Mouse (Mus musculus): Measurements from ENCODE around the gene Olfr955. TPM values are rescaled to one million over a fixed set of nuclear protein-coding genes. Genes with fewer than 3 reads are reported as not detected.

The Olfr955 gene
- not detected in 2 replicates for polyA plus RNA-seq (2014; fragmentation: Nextera tagmentation; extraction: Ambion mirVana)

- no peaks in the 10 kb centered on the region for H3K36me3 ChIP-seq (ENCODE audit: control insufficient read depth, insufficient read depth, low read length)
- no peak for ATAC-seq (ENCODE audit: low FRiP score, low TSS enrichment)
- H3K4me1 ChIP-seq (ENCODE audit: control insufficient read depth, insufficient read depth, low read length) = no peaks in the 10 kb centered on the region
- no peak within 1 kb of the TSS for H3K9ac ChIP-seq (replicated peaks; ENCODE audit: low read length)
- no peak within 1 kb of the TSS for H3K27ac ChIP-seq (replicated peaks; ENCODE audit: low read depth, low read length)
- H3K9me3 ChIP-seq (ENCODE audit: control insufficient read depth, low read length) = no peaks in the 10 kb centered on the region
- no peaks in the 10 kb centered on the region for H3K27me3 ChIP-seq (ENCODE audit: control insufficient read depth, insufficient read depth, low read length)
- DNase-seq = no peak
- 46% methylated on average over 1 of the region's 1 CpGs for WGBS
- no peak within 1 kb of the TSS for H3K4me2 ChIP-seq (ENCODE audit: low read length)
- no peak within 1 kb of the TSS for H3K4me3 ChIP-seq (replicated peaks; ENCODE audit: low read depth, low read length)
Observed at GRCm38 (mm10) chr9:39471844-39472243, at the start of gene Olfr955. Olfr955 (minus strand) TSS chr9:39471944.

- Histone ChIP-seq H3K4me3 (replicated peaks; ENCODE audit: low read depth, low read length) (no peak overlapping the region), H3K4me2 (ENCODE audit: low read length) (no peak overlapping the region), H3K27ac (replicated peaks; ENCODE audit: low read depth, low read length) (no peak overlapping the region), H3K36me3 (ENCODE audit: control insufficient read depth, insufficient read depth, low read length) (no peaks in the 10 kb centered on the region), H3K27me3 (ENCODE audit: control insufficient read depth, insufficient read depth, low read length) (no peaks in the 10 kb centered on the region), H3K4me1 (ENCODE audit: control insufficient read depth, insufficient read depth, low read length) (no peaks in the 10 kb centered on the region), H3K9ac (replicated peaks; ENCODE audit: low read length) (no peak overlapping the region), H3K9me3 (ENCODE audit: control insufficient read depth, low read length) (no peaks in the 10 kb centered on the region)
- ATAC-seq (ENCODE audit: low FRiP score, low TSS enrichment) (no peak), DNase-seq (no peak)
Observed at GRCm38 (mm10) chr9:39518595-39518994, 46.9 kb upstream of the Olfr955 start.

- no peak within 1 kb of the TSS for H3K4me3 ChIP-seq (replicated peaks; ENCODE audit: low read depth, low read length)
- H3K4me1 ChIP-seq (ENCODE audit: control insufficient read depth, insufficient read depth, low read length) = no peaks in the 10 kb centered on the region
- ATAC-seq (ENCODE audit: low FRiP score, low TSS enrichment) = no peak
- no peak within 1 kb of the TSS for H3K27ac ChIP-seq (replicated peaks; ENCODE audit: low read depth, low read length)
- DNase-seq = no peak
- 86% methylated on average over 3 of the region's 3 CpGs for WGBS
- no peaks in the 10 kb centered on the region for H3K27me3 ChIP-seq (ENCODE audit: control insufficient read depth, insufficient read depth, low read length)
- no peak within 1 kb of the TSS for H3K9ac ChIP-seq (replicated peaks; ENCODE audit: low read length)
- no peaks in the 10 kb centered on the region for H3K36me3 ChIP-seq (ENCODE audit: control insufficient read depth, insufficient read depth, low read length)
- H3K4me2 ChIP-seq (ENCODE audit: low read length) = no peak within 1 kb of the TSS
- no peaks in the 10 kb centered on the region for H3K9me3 ChIP-seq (ENCODE audit: control insufficient read depth, low read length)
Observed at GRCm38 (mm10) chr9:39515531-39515930, 43.8 kb upstream of the Olfr955 start, which contains the start of gene Olfr957. Olfr957 (minus strand) TSS chr9:39515809.

- 77% methylated on average over 9 of the region's 9 CpGs for WGBS
- Histone ChIP-seq H3K27me3 (ENCODE audit: control insufficient read depth, insufficient read depth, low read length) (no peaks in the 10 kb centered on the region), H3K4me2 (ENCODE audit: low read length) (no peak overlapping the region), H3K27ac (replicated peaks; ENCODE audit: low read depth, low read length) (no peak overlapping the region), H3K4me3 (replicated peaks; ENCODE audit: low read depth, low read length) (no peak overlapping the region), H3K9ac (replicated peaks; ENCODE audit: low read length) (0 out of 2 replicates have a peak overlapping the region, but pooled peaks have one; percentile 9), H3K9me3 (ENCODE audit: control insufficient read depth, low read length) (no peaks in the 10 kb centered on the region), H3K36me3 (ENCODE audit: control insufficient read depth, insufficient read depth, low read length) (no peaks in the 10 kb centered on the region), H3K4me1 (ENCODE audit: control insufficient read depth, insufficient read depth, low read length) (no peaks in the 10 kb centered on the region)
- ATAC-seq (ENCODE audit: low FRiP score, low TSS enrichment) = no peak
- DNase-seq = no peak
Observed at GRCm38 (mm10) chr9:39509412-39509811, 37.7 kb upstream of the Olfr955 start.

- Histone ChIP-seq H3K4me3 (replicated peaks; ENCODE audit: low read depth, low read length) (no peak overlapping the region), H3K27ac (replicated peaks; ENCODE audit: low read depth, low read length) (no peak overlapping the region), H3K4me2 (ENCODE audit: low read length) (no peak overlapping the region), H3K9ac (replicated peaks; ENCODE audit: low read length) (0 out of 2 replicates have a peak overlapping the region, but pooled peaks have one; percentile 9), H3K9me3 (ENCODE audit: control insufficient read depth, low read length) (no peaks in the 10 kb centered on the region), H3K36me3 (ENCODE audit: control insufficient read depth, insufficient read depth, low read length) (no peaks in the 10 kb centered on the region), H3K4me1 (ENCODE audit: control insufficient read depth, insufficient read depth, low read length) (no peaks in the 10 kb centered on the region), H3K27me3 (ENCODE audit: control insufficient read depth, insufficient read depth, low read length) (no peaks in the 10 kb centered on the region)
- peak; percentile 71 for ATAC-seq (ENCODE audit: low FRiP score, low TSS enrichment)
- 12% methylated on average over 6 of the region's 6 CpGs for WGBS
- DNase-seq = peak; percentile 92
Observed at GRCm38 (mm10) chr9:39508998-39509397, 37.3 kb upstream of the Olfr955 start.

GRCm38 (mm10) chr9:39493895-39494294, 22.2 kb upstream of the Olfr955 start, which contains the start of gene Olfr44:
Olfr44 (minus strand) TSS chr9:39493995.
- Histone ChIP-seq H3K27ac (replicated peaks; ENCODE audit: low read depth, low read length) (no peak within 1 kb of the TSS), H3K27me3 (ENCODE audit: control insufficient read depth, insufficient read depth, low read length) (no peaks in the 10 kb centered on the region), H3K9me3 (ENCODE audit: control insufficient read depth, low read length) (no peaks in the 10 kb centered on the region), H3K36me3 (ENCODE audit: control insufficient read depth, insufficient read depth, low read length) (no peaks in the 10 kb centered on the region), H3K4me1 (ENCODE audit: control insufficient read depth, insufficient read depth, low read length) (no peaks in the 10 kb centered on the region), H3K9ac (replicated peaks; ENCODE audit: low read length) (no peak within 1 kb of the TSS), H3K4me2 (ENCODE audit: low read length) (no peak within 1 kb of the TSS), H3K4me3 (replicated peaks; ENCODE audit: low read depth, low read length) (no peak within 1 kb of the TSS)
- no peak for DNase-seq
- ATAC-seq (ENCODE audit: low FRiP score, low TSS enrichment) = no peak
- 92% methylated on average over 2 of the region's 2 CpGs for WGBS

- H3K4me1 ChIP-seq (ENCODE audit: control insufficient read depth, insufficient read depth, low read length) = no peaks in the 10 kb centered on the region
- no peaks in the 10 kb centered on the region for H3K27me3 ChIP-seq (ENCODE audit: control insufficient read depth, insufficient read depth, low read length)
- H3K27ac ChIP-seq (replicated peaks; ENCODE audit: low read depth, low read length) = no peak within 1 kb of the TSS
- H3K4me2 ChIP-seq (ENCODE audit: low read length) = no peak within 1 kb of the TSS
- H3K9ac ChIP-seq (replicated peaks; ENCODE audit: low read length) = no peak within 1 kb of the TSS
- ATAC-seq (ENCODE audit: low FRiP score, low TSS enrichment) = no peak
- H3K9me3 ChIP-seq (ENCODE audit: control insufficient read depth, low read length) = no peaks in the 10 kb centered on the region
- H3K4me3 ChIP-seq (replicated peaks; ENCODE audit: low read depth, low read length) = no peak within 1 kb of the TSS
- DNase-seq = no peak
- no peaks in the 10 kb centered on the region for H3K36me3 ChIP-seq (ENCODE audit: control insufficient read depth, insufficient read depth, low read length)
- WGBS = 88% methylated on average over 6 of the region's 6 CpGs
Observed at GRCm38 (mm10) chr9:39456401-39456800, 15.3 kb downstream of the Olfr955 start, which contains the start of gene Olfr954. Olfr954 (plus strand) TSS chr9:39456701.

- Histone ChIP-seq H3K4me2 (ENCODE audit: low read length) (no peak within 1 kb of the TSS), H3K27me3 (ENCODE audit: control insufficient read depth, insufficient read depth, low read length) (no peaks in the 10 kb centered on the region), H3K27ac (replicated peaks; ENCODE audit: low read depth, low read length) (no peak within 1 kb of the TSS), H3K4me1 (ENCODE audit: control insufficient read depth, insufficient read depth, low read length) (no peaks in the 10 kb centered on the region), H3K4me3 (replicated peaks; ENCODE audit: low read depth, low read length) (no peak within 1 kb of the TSS), H3K9ac (replicated peaks; ENCODE audit: low read length) (no peak within 1 kb of the TSS), H3K36me3 (ENCODE audit: control insufficient read depth, insufficient read depth, low read length) (no peaks in the 10 kb centered on the region), H3K9me3 (ENCODE audit: control insufficient read depth, low read length) (no peaks in the 10 kb centered on the region)
- ATAC-seq (ENCODE audit: low FRiP score, low TSS enrichment) (no peak), DNase-seq (no peak)
Observed at GRCm38 (mm10) chr9:39427048-39427447, 44.7 kb downstream of the Olfr955 start, which contains the start of gene Olfr952. Olfr952 (minus strand) TSS chr9:39427148.
